ENCODE assay signal across 11 mouse cellular contexts in the genomic region with DNA sequence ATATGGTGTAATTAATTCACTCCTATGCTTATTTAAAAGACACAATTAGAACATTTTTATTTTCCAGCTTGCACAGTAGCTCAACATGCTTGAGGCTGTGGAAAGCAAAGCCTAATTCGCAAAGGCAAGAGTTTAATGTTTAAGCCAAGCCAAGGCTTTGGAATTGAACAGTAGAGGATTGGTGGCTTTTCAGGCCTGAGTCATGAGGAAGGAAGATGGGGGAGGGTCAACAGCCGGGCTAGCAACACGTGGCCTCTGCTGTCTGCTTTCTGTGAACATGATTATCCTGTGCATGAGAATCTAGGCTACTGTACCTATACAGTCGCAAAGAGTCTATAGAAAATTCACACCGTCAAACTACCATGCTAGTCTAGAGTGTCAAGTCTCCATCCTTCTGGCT. TPM values are rescaled to one million over a fixed set of nuclear protein-coding genes. Genes with fewer than 3 reads are reported as not detected.
DNase-seq lines count a peak whose midpoint lies in the region; ATAC-seq and TF ChIP-seq lines count a peak whose summit lies in the region.
"Had no signal": no experiment of that assay in that cellular context is flagged by ENCODE, and none has a peak within 500 bp of the region (broad histone marks: within the 10 kb centered on the region; RNA-seq: fewer than 3 reads in every experiment).

No protein-coding gene starts in this region.

- peaks cover 24% of the 10 kb centered on the region for H3K36me3 ChIP-seq in lung, embryonic 14.5 days (ENCODE audit: insufficient read depth)
- 0 out of 2 replicates have a peak, but pooled peaks cover 4% of the 10 kb centered on the region for H3K36me3 ChIP-seq in intestine, embryonic 15.5 days
- H3K36me3 ChIP-seq: G1E had no signal

- TF ChIP-seq CTCF in lung, embryonic 14.5 days (IDR thresholded peaks at IDR 0.05; ENCODE audit: low read depth), result no peak
- no peak for TF ChIP-seq CTCF in lung, adult 2 months (IDR thresholded peaks at IDR 0.05; ENCODE audit: insufficient read depth, low read length)

- no peaks in the 10 kb centered on the region for H3K9me3 ChIP-seq in lung, embryonic 14.5 days (ENCODE audit: low read depth, low read length)
- no peaks in the 10 kb centered on the region for H3K9me3 ChIP-seq in intestine, embryonic 15.5 days
- H3K9me3 ChIP-seq: limb, embryonic 13.5 days had no signal

- H3K4me2 ChIP-seq in lung, embryonic 14.5 days, result no peak overlapping the region
- H3K4me2 ChIP-seq in intestine, embryonic 15.5 days (replicated peaks), result no peak overlapping the region
- H3K4me2 ChIP-seq: limb, embryonic 13.5 days had no signal

- ATAC-seq in lung, embryonic 14.5 days (ENCODE audit: insufficient read depth), result no peak; the same call in 1 of the 2 replicates
- peak; percentile 88 for ATAC-seq in intestine, embryonic 15.5 days

- no peak overlapping the region for H3K9ac ChIP-seq in lung, embryonic 14.5 days
- no peak overlapping the region for H3K9ac ChIP-seq in intestine, embryonic 15.5 days
- H3K9ac ChIP-seq: limb, embryonic 13.5 days had no signal

- peak; percentile 38 for DNase-seq in lung, embryonic 14.5 days
- DNase-seq in lung, adult 2 months, result no peak
- peak; percentile 22 for DNase-seq in liver
- DNase-seq in yolk sac, embryonic 10.5 days (ENCODE audit: low spot score), result peak; percentile 78
- DNase-seq in B cell, adult 2 months, result no peak
- DNase-seq in gastrocnemius, adult 18-20 months (ENCODE audit: low spot score), result no peak
- no peak for DNase-seq in cerebellum, postnatal 4 days (ENCODE audit: low spot score in 2 of 2)
- DNase-seq: thymus, adult 18-20 months had no signal

- no peaks in the 10 kb centered on the region for H3K27me3 ChIP-seq in lung, embryonic 14.5 days (ENCODE audit: insufficient read depth, low read length)
- H3K27me3 ChIP-seq in intestine, embryonic 15.5 days (replicated peaks), result no peaks in the 10 kb centered on the region
- H3K27me3 ChIP-seq: limb, embryonic 13.5 days had no signal

- H3K4me3 ChIP-seq in lung, embryonic 14.5 days (ENCODE audit: low read depth, low read length), result no peak overlapping the region
- no peak overlapping the region for H3K4me3 ChIP-seq in lung, adult 2 months (replicated peaks; ENCODE audit: extremely low read depth, low read depth, low read length)
- H3K4me3 ChIP-seq in intestine, embryonic 15.5 days (replicated peaks), result no peak overlapping the region
- H3K4me3 ChIP-seq: limb, embryonic 13.5 days had no signal

- H3K4me1 ChIP-seq in lung, embryonic 14.5 days (ENCODE audit: insufficient read depth), result 0 out of 2 replicates have a peak, but pooled peaks cover 6% of the 10 kb centered on the region
- H3K4me1 ChIP-seq in lung, adult 2 months (ENCODE audit: control insufficient read depth, insufficient read depth, low read length), result peaks cover 5% of the 10 kb centered on the region; the same call in 1 of the 2 replicates
- H3K4me1 ChIP-seq in intestine, embryonic 15.5 days (replicated peaks), result peaks cover 2% of the 10 kb centered on the region; the same call in 1 of the 2 replicates

- TF ChIP-seq POLR2A in lung, adult 2 months (IDR thresholded peaks at IDR 0.05; ENCODE audit: borderline replicate concordance, extremely low read depth, low read depth, low read length), result no peak

- WGBS in lung, embryonic 14.5 days, result 62% methylated on average over 5 of the region's 5 CpGs
- WGBS in lung, adult 2 months, result 42% methylated on average over 5 of the region's 5 CpGs
- WGBS in intestine, embryonic 15.5 days, result 53% methylated on average over 5 of the region's 5 CpGs

- no peak overlapping the region for H3K27ac ChIP-seq in lung, embryonic 14.5 days (ENCODE audit: low read depth)
- H3K27ac ChIP-seq in intestine, embryonic 15.5 days, result peak overlapping the region; percentile 20; the same call in 1 of the 2 replicates
- H3K27ac ChIP-seq: limb, embryonic 13.5 days had no signal

RNA-seq across cellular contexts. Expression of gene Arid5b, which starts 9.9 kb away (rescaled TPM):
- 41.2 and 41.6 TPM in 2 replicates for polyA plus RNA-seq in lung, embryonic 14.5 days (2014; fragmentation: Nextera tagmentation; extraction: Ambion mirVana)
- polyA plus RNA-seq in lung, adult 2 months (2012; rRNA removed), result 17.7 and 20.1 TPM in 2 replicates
- 27.2 and 29.0 TPM in 2 replicates for polyA plus RNA-seq in intestine, embryonic 15.5 days (2015; fragmentation: Nextera tagmentation; extraction: Ambion mirVana)
- 10 to 100 TPM; 16.6 to 33.9 TPM for total RNA-seq in gastrocnemius, adult 18-20 months (2021)
- polyA plus RNA-seq: G1E had no signal

Comparison
In these comparisons a context has a peak if more than half of its experiments do, and no peak if none do; other contexts are left out.
1. DNase-seq: peak in lung, embryonic 14.5 days (single experiment), liver (single experiment) and yolk sac, embryonic 10.5 days (single experiment); none in lung, adult 2 months (single experiment), B cell, adult 2 months (0 of 2), gastrocnemius, adult 18-20 months (single experiment) and cerebellum, postnatal 4 days (0 of 2).